Mouse (Mus musculus) adrenal gland, adult 8-10 months (tissue): ENCODE measurements around the gene Plppr1. TPM values are rescaled to one million over a fixed set of nuclear protein-coding genes. Genes with fewer than 3 reads are reported as not detected.
A peak's percentile ranks its signal among the peaks of the same experiment; 100 is the strongest.

Experiments used
- DNase-seq: peaks from one replicate; pipeline ENCODE4 v3.0.0; 2022
- total RNA-seq, 4 experiments: library from RNA; stranded (reverse); gene quantifications; 2 replicates each; pipeline ENCODE4 v1.2.4; 2022

The Plppr1 gene
- total RNA-seq, 4 experiments from 2014 or later = 0.09 to 0.10 TPM; not detected in 2

- no peak for DNase-seq
These were observed 85.7 kb downstream of the Plppr1 start for GRCm38 (mm10) chr4:49144798-49145197.

GRCm38 (mm10) chr4:49148775-49149174, 89.7 kb downstream of the Plppr1 start:
- DNase-seq = no peak

DNA sequence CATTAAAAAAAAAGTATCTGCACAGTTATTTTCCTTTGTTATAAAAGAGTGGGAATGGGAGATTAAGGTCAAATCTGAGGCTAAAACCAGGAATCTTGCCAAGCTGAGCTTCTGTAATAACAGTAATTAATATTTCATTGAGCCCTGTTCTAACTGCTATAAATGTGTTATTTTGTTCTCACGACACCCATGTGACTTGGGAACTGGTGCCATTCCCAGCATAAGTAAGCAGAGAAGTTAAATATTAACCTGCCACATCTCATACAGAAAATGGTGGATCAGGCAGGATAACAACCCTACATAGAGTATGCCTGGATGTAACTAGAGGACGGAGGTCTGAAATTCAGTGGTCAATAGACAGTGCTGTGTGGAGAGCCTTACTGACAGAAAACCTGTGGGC, 90.2 kb downstream of the Plppr1 start:
- DNase-seq = no peak

GRCm38 (mm10) chr4:49153849-49154248, 94.8 kb downstream of the Plppr1 start:
- DNase-seq = peak; percentile 4

DNA sequence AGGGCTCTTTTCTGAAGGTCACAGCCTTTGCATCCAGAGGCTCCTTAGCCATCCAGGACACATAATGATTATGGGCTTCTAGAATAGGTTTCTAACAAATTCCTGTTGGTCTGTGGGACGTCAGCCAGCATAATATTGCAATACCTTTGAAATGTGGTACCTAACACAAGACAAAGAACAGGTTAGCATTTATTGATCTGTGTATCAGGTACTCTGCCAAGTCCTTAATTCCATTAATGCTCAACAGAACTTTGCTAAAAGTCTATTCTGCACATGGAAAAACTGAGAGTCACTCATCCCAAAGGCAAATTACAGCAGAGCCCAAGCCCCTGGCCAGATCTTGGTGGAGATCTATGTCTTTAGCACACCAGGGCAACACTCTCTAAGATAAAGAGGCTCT, 97.7 kb downstream of the Plppr1 start:
- no peak for DNase-seq

- DNase-seq = no peak
These were observed 104.2 kb downstream of the Plppr1 start for GRCm38 (mm10) chr4:49163285-49163684.

- DNase-seq = no peak
These were observed 107.3 kb downstream of the Plppr1 start for GRCm38 (mm10) chr4:49166391-49166790.

DNA sequence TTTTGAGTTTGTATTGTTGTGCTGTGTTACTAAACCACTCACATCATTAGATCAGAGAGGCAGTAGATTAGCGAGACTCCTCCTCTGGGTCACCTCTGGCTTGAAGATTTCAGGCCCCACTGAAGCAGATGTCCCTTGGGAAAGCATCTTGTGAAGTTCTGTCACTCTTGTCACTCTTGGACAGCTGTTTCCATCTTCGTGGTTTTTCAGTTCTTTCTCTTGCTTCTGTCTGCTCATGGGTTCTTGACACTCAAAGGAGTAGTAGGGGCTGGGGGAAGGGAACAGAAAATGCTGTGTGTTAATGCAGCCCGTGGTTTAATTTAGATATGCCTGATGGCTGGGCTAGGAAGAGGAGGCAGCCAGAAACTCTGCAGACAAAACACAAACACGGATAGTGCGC, 108.0 kb downstream of the Plppr1 start:
- no peak for DNase-seq

DNA sequence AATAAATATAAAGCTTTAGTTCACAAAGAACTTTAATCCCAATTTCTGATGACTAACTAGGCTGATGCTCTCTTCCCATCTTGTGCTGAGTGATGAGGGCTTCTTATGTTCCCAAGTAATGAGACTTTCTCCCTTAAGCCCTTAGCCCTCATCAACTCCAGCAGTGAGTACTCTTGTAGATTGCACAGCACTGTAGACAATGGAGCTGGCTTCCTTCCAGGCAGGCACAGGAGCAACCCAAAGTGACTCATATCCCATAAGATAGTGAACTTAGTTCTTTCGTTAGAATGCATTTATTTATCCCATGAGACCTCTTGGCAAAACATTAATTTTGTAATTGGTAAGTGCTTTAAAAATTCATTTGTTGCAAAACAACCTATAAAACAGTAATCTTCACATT, 110.4 kb downstream of the Plppr1 start:
- DNase-seq = no peak

GRCm38 (mm10) chr4:49178101-49178500, 119.0 kb downstream of the Plppr1 start:
- no peak for DNase-seq

DNA sequence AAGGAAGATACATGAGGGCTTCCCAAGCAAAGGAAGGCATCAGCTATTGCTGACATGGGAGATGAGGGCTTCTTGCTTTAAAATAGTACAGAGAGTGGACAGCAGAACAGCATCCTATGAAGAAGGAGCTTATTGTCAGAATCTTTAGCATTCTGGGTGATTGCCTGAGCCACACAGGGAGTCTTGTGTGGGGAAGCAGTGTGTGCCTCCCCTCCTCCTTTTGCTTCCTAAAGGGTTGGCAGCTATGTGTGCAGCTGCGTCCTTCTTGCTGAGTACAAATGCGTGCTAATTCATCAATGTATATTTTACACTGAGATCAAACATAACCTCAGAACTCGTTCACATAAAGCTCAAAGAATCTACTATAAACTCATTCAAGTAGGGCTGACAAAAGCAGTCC, 119.8 kb downstream of the Plppr1 start:
- no peak for DNase-seq

GRCm38 (mm10) chr4:49179471-49180181, 120.6 kb downstream of the Plppr1 start:
- DNase-seq = no peak

GRCm38 (mm10) chr4:49189991-49190526, 131.0 kb downstream of the Plppr1 start:
- DNase-seq = no peak

GRCm38 (mm10) chr4:49197125-49197747, 138.2 kb downstream of the Plppr1 start:
- no peak for DNase-seq

GRCm38 (mm10) chr4:49210457-49210856, 151.4 kb downstream of the Plppr1 start:
- no peak for DNase-seq

DNA sequence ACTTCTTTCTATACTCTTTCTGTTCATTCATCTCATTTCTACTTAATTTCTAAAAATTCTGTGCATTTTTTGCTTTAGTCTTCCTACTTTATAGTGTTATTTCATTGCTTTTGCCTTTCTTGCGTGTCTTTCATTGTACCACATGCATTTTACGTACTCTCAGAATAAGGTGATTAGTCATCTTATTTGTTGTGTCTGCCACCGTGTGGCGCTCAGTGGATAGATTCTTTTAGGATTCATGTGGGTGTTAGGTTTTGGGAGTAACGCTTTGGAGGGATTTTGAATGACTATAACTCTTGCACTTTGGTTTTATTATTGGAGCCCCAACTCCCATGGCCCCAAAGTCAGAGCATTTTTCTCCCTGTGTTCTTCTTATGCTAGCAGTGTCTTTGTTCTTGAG, 152.5 kb downstream of the Plppr1 start:
- DNase-seq = no peak

DNA sequence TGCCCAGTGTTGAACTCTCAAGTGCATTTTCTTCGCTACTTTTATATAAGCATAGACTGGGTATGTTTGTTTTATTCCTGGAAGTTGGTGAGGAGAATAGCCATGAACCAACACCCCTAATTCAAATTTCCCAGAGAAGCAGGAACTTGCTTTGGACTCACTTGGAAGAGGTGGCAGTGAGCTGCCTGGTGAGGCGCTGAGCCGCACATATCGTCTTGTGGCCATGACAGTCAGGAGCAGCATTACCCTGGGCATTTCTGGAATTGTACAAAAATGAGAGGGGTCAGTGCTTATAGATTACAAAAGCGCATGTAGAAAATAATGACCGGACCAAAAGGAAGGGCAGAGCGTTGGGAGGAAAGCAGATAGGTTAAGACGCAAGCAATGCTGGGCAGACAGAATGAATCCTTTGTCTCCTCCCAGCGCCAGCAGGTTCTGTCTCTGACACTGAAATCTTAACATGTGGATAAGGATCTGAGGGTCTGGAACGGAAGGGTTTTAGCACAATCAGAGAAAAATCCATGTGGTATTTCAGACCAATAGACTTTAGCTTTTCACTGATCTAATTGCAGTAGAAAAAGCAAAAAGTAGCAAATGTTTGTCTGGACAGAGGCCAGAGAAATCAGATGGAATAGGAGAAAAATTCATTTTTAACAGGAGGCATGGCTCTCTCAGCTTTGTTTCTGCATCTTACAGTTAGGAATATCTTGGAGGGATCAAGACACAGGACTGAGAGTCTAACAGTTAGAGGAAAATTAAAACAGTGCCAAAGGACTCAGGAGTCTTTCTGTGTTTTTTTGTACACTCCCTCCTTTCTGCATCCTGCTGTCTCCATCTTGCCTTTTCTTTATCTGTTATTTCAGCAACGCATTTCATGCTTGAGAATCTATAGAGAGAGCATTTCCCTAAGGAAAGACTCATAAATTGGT, 153.8 kb downstream of the Plppr1 start:
- DNase-seq = no peak

DNA sequence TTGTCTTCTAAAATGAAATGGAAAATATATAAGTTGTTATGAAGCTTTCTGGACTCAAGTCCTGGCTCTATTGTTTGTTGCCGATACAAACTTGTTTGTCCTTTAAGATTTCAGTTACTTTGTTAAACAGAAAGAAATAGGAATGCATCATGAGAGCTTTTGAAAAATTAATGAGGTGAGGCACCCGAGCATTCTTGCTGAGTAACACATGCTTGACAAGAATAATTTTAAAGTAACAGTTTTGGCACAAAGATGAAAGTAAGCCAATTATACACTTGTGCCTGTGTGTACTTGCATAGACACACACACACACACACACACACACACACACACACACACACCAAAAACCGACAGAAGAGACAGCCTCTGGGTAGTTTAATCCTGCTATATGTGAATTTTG, 155.3 kb downstream of the Plppr1 start:
- DNase-seq = no peak

DNA sequence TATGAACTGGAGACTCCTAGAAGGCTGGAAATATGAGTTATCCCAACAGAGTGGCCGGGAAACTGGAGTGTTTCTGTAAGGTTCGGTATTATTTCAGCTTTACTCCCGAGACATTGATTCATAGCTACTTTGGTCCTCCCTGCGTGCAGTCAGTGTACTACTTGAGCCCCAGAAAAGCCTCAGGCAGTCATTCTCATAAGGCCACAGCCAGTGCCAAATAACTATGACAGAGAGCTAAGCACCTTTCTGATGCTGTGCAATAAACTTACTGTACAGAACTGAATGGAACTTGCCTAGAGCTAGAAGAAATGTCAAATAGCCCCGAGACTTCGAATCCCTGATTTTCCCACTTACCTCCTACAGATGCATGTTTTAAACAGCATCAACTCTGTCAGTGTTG, 164.4 kb downstream of the Plppr1 start:
- DNase-seq = no peak

GRCm38 (mm10) chr4:49225021-49225420, 165.9 kb downstream of the Plppr1 start:
- no peak for DNase-seq

DNA sequence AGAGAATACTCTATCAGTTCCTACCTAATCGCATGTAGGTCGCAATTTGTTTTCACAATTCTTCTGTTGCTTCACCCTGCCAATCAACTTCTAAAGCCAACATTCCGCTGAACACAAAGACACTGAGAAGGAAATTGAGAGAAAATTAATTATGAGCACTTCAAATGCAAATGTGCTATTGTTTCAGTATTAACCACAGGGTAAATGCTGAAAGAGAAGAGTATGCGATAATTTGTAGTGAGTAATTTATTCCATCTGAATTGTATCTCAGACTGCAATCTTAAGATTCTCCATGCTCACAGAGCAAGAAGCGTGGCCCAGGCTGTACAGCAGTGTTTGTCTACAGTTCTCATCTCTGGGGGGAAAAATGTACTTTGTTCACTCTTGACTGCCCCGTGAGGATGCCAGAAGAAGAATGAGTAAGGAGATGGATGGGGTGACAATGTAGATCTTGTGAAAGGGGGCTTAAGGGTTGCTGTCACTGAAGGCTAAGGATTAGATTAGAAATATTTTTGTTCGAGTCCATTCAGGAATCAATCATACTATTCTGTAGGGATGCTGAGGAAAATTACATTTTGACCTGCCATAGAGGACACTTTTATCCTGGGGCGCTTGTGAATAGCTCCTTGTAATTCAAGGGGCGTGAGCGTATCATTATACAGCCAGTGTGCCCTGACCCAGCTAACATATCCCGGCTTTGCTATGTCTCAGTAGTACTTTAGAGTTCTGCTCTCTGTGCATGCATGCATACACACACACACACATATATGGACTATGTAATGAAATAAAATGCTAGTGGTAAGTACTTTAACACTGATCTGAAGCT, 173.3 kb downstream of the Plppr1 start:
- no peak for DNase-seq

- no peak for DNase-seq
These were observed 173.9 kb downstream of the Plppr1 start for GRCm38 (mm10) chr4:49233032-49233406.
